Mouse (Mus musculus) MEL (cell line): ENCODE results near the gene Gldc. TPM values are rescaled to one million over a fixed set of nuclear protein-coding genes. Genes with fewer than 3 reads are reported as not detected.
A peak's percentile ranks its signal among the peaks of the same experiment; 100 is the strongest.

ENCODE experiments used
- DNase-seq: peaks from one replicate; pipeline ENCODE4 v3.0.0; 2011; ENCODE audit warnings: low read depth, low spot score
- H3K27ac ChIP-seq: 2 replicates; pipeline ENCODE4 v1.5.1; 2012; ENCODE audit warnings: low read depth, mild to moderate bottlenecking, control low read depth, low read length, moderate library complexity; ENCODE audit not compliant: control insufficient read depth
- H3K27me3 ChIP-seq, 2 experiments: fragments of 150-350 bp in 1 of 2; sonication (generic) in 1 of 2; 2 replicates each; pipeline ENCODE4 v1.6.1; 2012; ENCODE audit warnings: low read length in 2 of 2, mild to moderate bottlenecking in 2 of 2, improper control_type of control experiment in 1 of 2, moderate library complexity in 1 of 2; ENCODE audit not compliant: insufficient read depth in 2 of 2, control insufficient read depth in 1 of 2
- H3K36me3 ChIP-seq, 2 experiments: 2 replicates each; pipeline ENCODE4 v1.6.1; 2012 to 2014; ENCODE audit warnings: low read length in 2 of 2, improper control_type of control experiment in 1 of 2, inconsistent platforms in 1 of 2, mild to moderate bottlenecking in 1 of 2; ENCODE audit not compliant: insufficient read depth in 2 of 2, control insufficient read depth in 1 of 2
- H3K4me1 ChIP-seq, 2 experiments: fragments of 150-350 bp in 1 of 2; sonication (generic) in 1 of 2; 2 replicates each; pipeline ENCODE4 v1.6.1; 2012; ENCODE audit warnings: low read length in 2 of 2, improper control_type of control experiment in 1 of 2, mild to moderate bottlenecking in 1 of 2; ENCODE audit not compliant: insufficient read depth in 2 of 2, control insufficient read depth in 1 of 2
- H3K4me3 ChIP-seq, 2 experiments: fragments of 150-350 bp in 1 of 2; sonication (generic) in 1 of 2; 2 replicates each; pipeline ENCODE4 v1.5.1; 2012; ENCODE audit warnings: low read depth in 2 of 2, low read length in 2 of 2, mild to moderate bottlenecking in 2 of 2, moderate library complexity in 2 of 2, control low read depth in 1 of 2, improper control_type of control experiment in 1 of 2; ENCODE audit not compliant: control insufficient read depth in 1 of 2, insufficient read depth in 1 of 2
- H3K79me2 ChIP-seq: 2 replicates; pipeline ENCODE4 v1.6.1; 2012; ENCODE audit warnings: mild to moderate bottlenecking, low read length, moderate library complexity; ENCODE audit not compliant: control insufficient read depth, poor library complexity, insufficient read depth
- H3K9ac ChIP-seq: 2 replicates; pipeline ENCODE4 v1.6.1; 2012; ENCODE audit warnings: low read depth, mild to moderate bottlenecking, control low read depth, low read length, moderate library complexity; ENCODE audit not compliant: control insufficient read depth, poor library complexity, severe bottlenecking
- H3K9me3 ChIP-seq: fragments of 150-350 bp; sonication (generic); replicated peaks from 2 replicates; pipeline ENCODE4 v1.6.1; 2012; ENCODE audit warnings: mild to moderate bottlenecking, low read length, improper control_type of control experiment, moderate library complexity; ENCODE audit not compliant: insufficient read depth
- CHD2 ChIP-seq: IDR thresholded peaks from 2 replicates; pipeline ENCODE4 v1.6.1; 2011; ENCODE audit warnings: low read length, improper control_type of control experiment
- ELF1 ChIP-seq: IDR thresholded peaks from 2 replicates; pipeline ENCODE4 v1.6.1; 2014; ENCODE audit warnings: low read depth, mild to moderate bottlenecking, inconsistent platforms, low read length, improper control_type of control experiment, moderate library complexity
- EP300 ChIP-seq, 2 experiments: IDR thresholded peaks; 2 replicates each; pipeline ENCODE4 v1.6.1; 2011; ENCODE audit warnings: improper control_type of control experiment in 2 of 2, low read length in 2 of 2, low read depth in 1 of 2, mild to moderate bottlenecking in 1 of 2
- GABPA ChIP-seq: IDR thresholded peaks from 2 replicates; pipeline ENCODE4 v1.6.1; 2012; ENCODE audit warnings: low read depth, mild to moderate bottlenecking, inconsistent platforms, low read length, improper control_type of control experiment, moderate library complexity
- JUND ChIP-seq: IDR thresholded peaks from 2 replicates; pipeline ENCODE4 v1.6.1; 2011; ENCODE audit warnings: low read depth, mild to moderate bottlenecking, improper control_type of control experiment, low read length
- MEF2A ChIP-seq: IDR thresholded peaks from 2 replicates; pipeline ENCODE4 v1.6.1; 2014; ENCODE audit warnings: low read depth, mild to moderate bottlenecking, inconsistent platforms, low read length, improper control_type of control experiment; ENCODE audit not compliant: poor library complexity, insufficient replicate concordance, severe bottlenecking; ENCODE audit errors: extremely low read depth
- MXI1 ChIP-seq: IDR thresholded peaks from 2 replicates; pipeline ENCODE4 v1.6.1; 2011; ENCODE audit warnings: mild to moderate bottlenecking, low read depth, low read length, improper control_type of control experiment
- MYC ChIP-seq: IDR thresholded peaks from 2 replicates; pipeline ENCODE4 v1.6.1; 2011; ENCODE audit warnings: low read depth, mild to moderate bottlenecking, low read length, improper control_type of control experiment, moderate library complexity
- RAD21 ChIP-seq: IDR thresholded peaks from 2 replicates; pipeline ENCODE4 v1.6.1; 2011; ENCODE audit warnings: mild to moderate bottlenecking, low read depth, low read length, improper control_type of control experiment
- RCOR1 ChIP-seq: IDR thresholded peaks from 2 replicates; pipeline ENCODE4 v1.6.1; 2012; ENCODE audit warnings: low read depth, mild to moderate bottlenecking, inconsistent platforms, low read length, improper control_type of control experiment
- TBP ChIP-seq: IDR thresholded peaks from 2 replicates; pipeline ENCODE4 v1.8.0; 2011; ENCODE audit warnings: low read depth, low read length, improper control_type of control experiment
- UBTF ChIP-seq: IDR thresholded peaks from 2 replicates; pipeline ENCODE4 v1.6.1; 2012; ENCODE audit warnings: low read depth, mild to moderate bottlenecking, inconsistent platforms, low read length, improper control_type of control experiment, moderate library complexity, borderline replicate concordance; ENCODE audit not compliant: insufficient read depth
- USF1 ChIP-seq: IDR thresholded peaks from 2 replicates; pipeline ENCODE4 v1.6.1; 2014; ENCODE audit warnings: low read depth, mild to moderate bottlenecking, inconsistent platforms, low read length, improper control_type of control experiment, moderate library complexity
- polyA plus RNA-seq, 2 experiments: library from polyadenylated mRNA; stranded (reverse) in 1 of 2; unstranded in 1 of 2; fragments of >175 nt in 1 of 2; fragments of >200 nt in 1 of 2; gene quantifications; 2 replicates each; pipeline versions ENCODE4 v1.2.1 to v1.2.4; 2012; ENCODE audit warnings: low replicate concordance in 2 of 2, low read depth in 1 of 2; ENCODE audit not compliant: insufficient read length in 2 of 2, insufficient read depth in 1 of 2, missing spikeins in 1 of 2
- total RNA-seq: library from RNA; depleted of rRNA; stranded (reverse); fragments of 300-350 nt; gene quantifications from 2 replicates; pipeline ENCODE4 v1.2.3, GENCODE M21; 2012

The Gldc gene
- total and polyA plus RNA-seq, 3 experiments = 0.04 to 1.2 TPM; not detected in 1

- TF ChIP-seq ELF1 (no peak), TBP (no peak), CHD2 (no peak), EP300 (IDR thresholded peaks at IDR 0.05; ENCODE audit: low read depth in 1 of 2, low read length in 2 of 2) (no peak), JUND (no peak), UBTF (no peak), MXI1 (no peak)
- H3K9me3 ChIP-seq = no peaks in the 10 kb centered on the region
- DNase-seq = no peak
- H3K27ac ChIP-seq = no peak overlapping the region
- no peaks in the 10 kb centered on the region for H3K36me3 ChIP-seq
- H3K4me1 ChIP-seq = no peaks in the 10 kb centered on the region
- H3K79me2 ChIP-seq = no peaks in the 10 kb centered on the region
- H3K4me3 ChIP-seq = no peak overlapping the region
- H3K27me3 ChIP-seq = no peaks in the 10 kb centered on the region
- no peak overlapping the region for H3K9ac ChIP-seq
These were observed 79.0 kb downstream of the Gldc start for GRCm38 (mm10) chr19:30096186-30096585.

- H3K27ac ChIP-seq = no peak overlapping the region
- no peak overlapping the region for H3K4me3 ChIP-seq
- no peaks in the 10 kb centered on the region for H3K9me3 ChIP-seq
- no peak for DNase-seq
- H3K4me1 ChIP-seq = no peaks in the 10 kb centered on the region
- TF ChIP-seq CHD2 (no peak), RAD21 (no peak), MXI1 (no peak), MEF2A (no peak), RCOR1 (no peak), GABPA (no peak), MYC (no peak)
- TF ChIP-seq, all 39 proteins: peak for 0
- no peaks in the 10 kb centered on the region for H3K27me3 ChIP-seq
- H3K36me3 ChIP-seq = peaks cover 0 to 37% of the 10 kb centered on the region in 2 experiments; a peak in 2 of 4 replicates
- H3K79me2 ChIP-seq = no peaks in the 10 kb centered on the region
- no peak overlapping the region for H3K9ac ChIP-seq
These were observed 83.5 kb downstream of the Gldc start for GRCm38 (mm10) chr19:30091644-30092295.

- Histone ChIP-seq H3K27ac (no peak overlapping the region), H3K36me3 (peaks cover 0 to 51% of the 10 kb centered on the region in 2 experiments; a peak in 2 of 4 replicates), H3K4me1 (no peaks in the 10 kb centered on the region), H3K4me3 (no peak overlapping the region), H3K9ac (no peak overlapping the region), H3K9me3 (no peaks in the 10 kb centered on the region), H3K79me2 (no peaks in the 10 kb centered on the region), H3K27me3 (no peaks in the 10 kb centered on the region)
- TF ChIP-seq USF1 (no peak), EP300 (IDR thresholded peaks at IDR 0.05; ENCODE audit: low read depth in 1 of 2, low read length in 2 of 2) (no peak)
- peak; percentile 8 for DNase-seq
These were observed 85.1 kb downstream of the Gldc start for GRCm38 (mm10) chr19:30090163-30090562.
